Mouse (Mus musculus) hindbrain, embryonic 11.5 days (tissue): ENCODE data around the gene Ushbp1. TPM values are rescaled to one million over a fixed set of nuclear protein-coding genes. Genes with fewer than 3 reads are reported as not detected.
"Not testable (repeated sequence)": the region's sequence is repeated elsewhere in the genome, so short reads cannot be mapped to it uniquely, and the experiment has no call there.

Experiments
- ATAC-seq: fragments of 200-750 bp; cut with Nextera tagmentation; 2 replicates; pipeline ENCODE4 v1.8.0; 2017; ENCODE audit warnings: mild to moderate bottlenecking, moderate TSS enrichment, moderate library complexity; ENCODE audit not compliant: low FRiP score
- DNase-seq: peaks from one replicate; pipeline ENCODE4 v3.0.0-alpha.2; 2015; ENCODE audit warnings: low spot score
- H3K27ac ChIP-seq: fragments of 300-500 bp; sonication (generic); 2 replicates; pipeline ENCODE4 v1.5.1; 2014; ENCODE audit warnings: mild to moderate bottlenecking, low read depth, low read length
- H3K27me3 ChIP-seq: fragments of 300-500 bp; sonication (generic); 2 replicates; pipeline ENCODE4 v1.6.1; 2014; ENCODE audit warnings: mild to moderate bottlenecking, low read length, moderate library complexity, mixed read lengths; ENCODE audit not compliant: control insufficient read depth, insufficient read depth
- H3K36me3 ChIP-seq: fragments of 300-500 bp; sonication (generic); 2 replicates; pipeline ENCODE4 v1.6.1; 2014; ENCODE audit warnings: mild to moderate bottlenecking, low read length, moderate library complexity, mixed read lengths; ENCODE audit not compliant: control insufficient read depth, insufficient read depth
- H3K4me1 ChIP-seq: fragments of 300-500 bp; sonication (generic); replicated peaks from 2 replicates; pipeline ENCODE4 v1.6.1; 2014; ENCODE audit warnings: low read length, mixed read lengths; ENCODE audit not compliant: control insufficient read depth, insufficient read depth
- H3K4me2 ChIP-seq: fragments of 300-500 bp; sonication (generic); replicated peaks from 2 replicates; pipeline ENCODE4 v1.6.1; 2014; ENCODE audit warnings: mild to moderate bottlenecking, low read depth, low read length
- H3K4me3 ChIP-seq: fragments of 300-500 bp; sonication (generic); 2 replicates; pipeline ENCODE4 v1.5.1; 2014; ENCODE audit warnings: low read depth, low read length
- H3K9ac ChIP-seq: fragments of 300-500 bp; sonication (generic); 2 replicates; pipeline ENCODE4 v1.6.1; 2014; ENCODE audit warnings: low read depth, low read length
- H3K9me3 ChIP-seq: fragments of 300-500 bp; sonication (generic); 2 replicates; pipeline ENCODE4 v1.6.1; 2016; ENCODE audit warnings: low read length; ENCODE audit not compliant: control insufficient read depth
- WGBS: fragments of 180-500 bp; shearing (Covaris S2); extraction: QIAGEN DNeasy Blood & Tissue Kit; methylation state at CpG from one replicate; pipeline ENCODE4 v1.1.7; 2014; 5-methylcytosine and 5-hydroxymethylcytosine counted together
- polyA plus RNA-seq: library from polyadenylated mRNA; unstranded; fragments of >200 nt; fragmentation: Nextera tagmentation; extraction: Ambion mirVana; gene quantifications from 2 replicates; pipeline ENCODE4 v1.2.1, GENCODE M21; 2014

The Ushbp1 gene
- polyA plus RNA-seq = 2.9 and 3.6 TPM in 2 replicates

- Histone ChIP-seq H3K4me1 (peaks cover 4% of the 10 kb centered on the region), H3K4me2 (peak within 1 kb of the TSS; percentile 76), H3K9ac (peak within 1 kb of the TSS; percentile 27; the same call in 1 of the 2 replicates), H3K9me3 (no peaks in the 10 kb centered on the region), H3K27me3 (no peaks in the 10 kb centered on the region), H3K4me3 (peak within 1 kb of the TSS; percentile 76), H3K36me3 (0 out of 2 replicates have a peak, but pooled peaks cover 4% of the 10 kb centered on the region), H3K27ac (0 out of 2 replicates have a peak within 1 kb of the TSS, but pooled peaks have one; percentile 49)
- DNase-seq (no peak), ATAC-seq (no peak)
- 88% methylated on average over 9 of the region's 9 CpGs for WGBS
Observed at GRCm38 (mm10) chr8:71395629-71396028, at the start of gene Ushbp1. Gene Ushbp1 (minus strand): TSS chr8:71395802.

DNA sequence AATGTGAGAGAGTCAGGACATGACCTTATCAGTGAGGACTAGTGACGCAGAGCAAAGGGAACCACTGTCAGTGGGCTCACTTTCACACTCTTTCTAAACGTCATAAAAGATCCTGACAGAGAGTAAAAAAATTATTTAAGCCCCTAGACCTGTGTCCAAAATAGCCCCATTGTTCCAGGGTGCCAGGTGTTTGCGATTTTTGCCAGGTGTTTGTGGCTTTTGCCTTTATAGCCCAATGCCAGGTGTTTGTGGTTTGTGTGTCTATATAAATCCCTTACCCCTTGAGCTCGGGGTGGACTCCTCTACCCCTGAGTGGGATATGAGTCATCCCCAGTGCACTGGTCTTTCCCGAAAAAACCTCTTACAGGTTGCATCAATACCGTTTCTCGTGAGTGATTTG, 49.5 kb upstream of the Ushbp1 start:
- Histone ChIP-seq H3K27me3 (no peaks in the 10 kb centered on the region), H3K4me3 (no peak overlapping the region)
- 86% methylated on average over 7 of the region's 7 CpGs for WGBS

GRCm38 (mm10) chr8:71441404-71441803, 45.8 kb upstream of the Ushbp1 start:
- ATAC-seq (no peak), DNase-seq (peak; percentile 81)
- Histone ChIP-seq H3K27me3 (no peaks in the 10 kb centered on the region), H3K4me2 (no peak overlapping the region), H3K9ac (no peak overlapping the region), H3K36me3 (no peaks in the 10 kb centered on the region), H3K4me3 (no peak overlapping the region), H3K9me3 (no peaks in the 10 kb centered on the region), H3K27ac (no peak overlapping the region), H3K4me1 (no peaks in the 10 kb centered on the region)
- 2% methylated on average over 7 of the region's 7 CpGs for WGBS

More for the DNA sequence above, 49.5 kb upstream of the Ushbp1 start:
- DNase-seq (no peak), ATAC-seq (no peak)
- H3K9ac ChIP-seq = no peak overlapping the region
- H3K27ac ChIP-seq = no peak overlapping the region
- H3K36me3 ChIP-seq = no peaks in the 10 kb centered on the region
- H3K4me2 ChIP-seq = no peak overlapping the region
- no peaks in the 10 kb centered on the region for H3K9me3 ChIP-seq
- no peaks in the 10 kb centered on the region for H3K4me1 ChIP-seq

DNA sequence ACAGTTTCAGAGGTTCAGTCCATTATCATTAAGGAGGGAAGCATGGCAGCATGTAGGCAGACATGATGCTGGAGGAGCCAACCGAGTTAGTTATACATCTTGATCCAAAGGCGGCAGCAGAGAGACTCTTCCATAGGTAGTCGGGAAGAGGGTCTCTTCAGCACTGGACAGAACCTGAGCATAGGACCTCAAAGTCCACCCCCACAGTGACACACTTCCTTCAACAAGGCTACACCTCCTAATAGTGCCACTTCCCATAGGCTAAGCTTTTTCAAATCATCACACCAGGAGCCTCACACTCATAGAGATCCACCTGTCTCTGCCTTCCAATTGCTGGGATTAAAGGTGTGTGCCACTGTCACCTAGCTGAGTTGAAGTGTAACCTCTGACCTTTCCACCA, 41.4 kb upstream of the Ushbp1 start:
- Histone ChIP-seq H3K9me3 (no peaks in the 10 kb centered on the region), H3K27ac (no peak overlapping the region), H3K4me1 (no peaks in the 10 kb centered on the region), H3K36me3 (no peaks in the 10 kb centered on the region), H3K27me3 (no peaks in the 10 kb centered on the region), H3K4me3 (no peak overlapping the region), H3K9ac (no peak overlapping the region), H3K4me2 (no peak overlapping the region)
- 63% methylated on average over 3 of the region's 3 CpGs for WGBS
- ATAC-seq (no peak), DNase-seq (no peak)

GRCm38 (mm10) chr8:71432935-71433334, 37.3 kb upstream of the Ushbp1 start:
- H3K4me1 ChIP-seq, DNase-seq, H3K4me3 ChIP-seq, H3K4me2 ChIP-seq, H3K27me3 ChIP-seq, H3K36me3 ChIP-seq, H3K9ac ChIP-seq, H3K9me3 ChIP-seq, ATAC-seq, H3K27ac ChIP-seq: not testable (repeated sequence)
- 79% methylated on average over 1 of the region's 1 CpGs for WGBS

DNA sequence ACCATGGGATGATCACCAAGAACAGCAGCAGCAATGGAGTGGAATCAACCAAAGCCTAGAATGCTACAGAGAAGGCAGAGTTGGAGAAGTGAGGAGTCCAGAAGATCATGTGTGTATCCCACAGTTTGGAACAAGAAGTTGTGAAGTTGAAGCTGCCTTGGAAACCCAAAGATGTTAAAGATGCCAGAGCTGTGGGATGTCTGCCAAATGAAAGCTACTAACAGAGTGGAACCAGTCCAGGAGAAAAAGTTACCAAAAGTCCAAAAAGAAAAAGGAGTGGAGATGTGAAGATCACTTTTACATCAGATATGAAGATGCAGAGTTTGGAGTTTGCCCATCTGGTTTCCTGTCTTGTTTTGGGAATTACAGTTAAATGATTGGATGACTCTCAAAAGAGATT, 26.5 kb upstream of the Ushbp1 start:
- DNase-seq (no peak), ATAC-seq (no peak)
- no peaks in the 10 kb centered on the region for H3K36me3 ChIP-seq
- no peaks in the 10 kb centered on the region for H3K4me1 ChIP-seq
- no peak overlapping the region for H3K27ac ChIP-seq
- no peak overlapping the region for H3K9ac ChIP-seq
- no peak overlapping the region for H3K4me2 ChIP-seq
- no peaks in the 10 kb centered on the region for H3K27me3 ChIP-seq
- H3K4me3 ChIP-seq = no peak overlapping the region
- H3K9me3 ChIP-seq = no peaks in the 10 kb centered on the region

DNA sequence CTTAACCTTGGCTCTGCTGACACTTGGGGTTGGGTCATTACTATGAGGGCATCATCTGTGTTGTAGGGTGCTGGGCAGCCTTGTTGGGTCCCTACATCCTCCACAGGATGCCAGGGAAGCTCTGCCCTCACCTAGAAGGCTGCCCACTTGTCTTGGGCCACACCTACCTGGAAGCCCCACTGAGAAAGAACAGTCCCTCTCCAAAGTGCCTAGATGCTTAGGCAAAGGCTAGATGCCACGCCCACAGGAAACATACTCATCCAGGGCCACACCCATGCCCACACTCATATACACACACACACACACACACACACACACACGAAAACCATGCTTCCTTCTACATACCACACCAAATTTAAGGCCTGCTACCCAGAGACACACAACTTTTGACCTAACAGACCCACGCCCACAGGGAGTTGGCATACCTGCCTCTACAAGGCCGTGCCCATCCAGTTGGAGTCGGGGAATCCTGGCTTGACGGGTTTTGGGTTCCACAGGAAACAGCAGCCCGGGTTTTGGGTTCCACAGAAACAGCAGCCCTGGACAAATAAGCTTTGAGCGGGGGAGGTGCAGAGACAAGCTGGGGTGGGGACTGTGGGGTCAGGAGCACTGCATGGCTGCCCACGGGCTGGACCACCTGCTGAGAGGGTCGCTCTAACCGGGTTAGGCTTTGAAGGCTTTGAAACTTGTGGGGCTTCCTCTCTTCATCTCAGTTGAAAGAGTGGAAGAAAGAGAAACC, 16.1 kb upstream of the Ushbp1 start:
- Histone ChIP-seq H3K4me2 (no peak overlapping the region), H3K4me1 (0 out of 2 replicates have a peak, but pooled peaks cover 2% of the 10 kb centered on the region), H3K27ac (no peak overlapping the region), H3K9ac (no peak overlapping the region), H3K27me3 (no peaks in the 10 kb centered on the region), H3K36me3 (0 out of 2 replicates have a peak, but pooled peaks cover 3% of the 10 kb centered on the region), H3K4me3 (no peak overlapping the region), H3K9me3 (no peaks in the 10 kb centered on the region)
- DNase-seq (no peak), ATAC-seq (no peak)
- 43% methylated on average over 11 of the region's 11 CpGs for WGBS

- Histone ChIP-seq H3K9me3 (no peaks in the 10 kb centered on the region), H3K9ac (no peak overlapping the region), H3K27me3 (no peaks in the 10 kb centered on the region), H3K4me2 (no peak overlapping the region), H3K4me3 (no peak overlapping the region), H3K36me3 (0 out of 2 replicates have a peak, but pooled peaks cover 3% of the 10 kb centered on the region), H3K4me1 (0 out of 2 replicates have a peak, but pooled peaks cover 7% of the 10 kb centered on the region), H3K27ac (no peak overlapping the region)
- ATAC-seq (no peak), DNase-seq (no peak)
- 96% methylated on average over 4 of the region's 4 CpGs for WGBS
Observed at GRCm38 (mm10) chr8:71408231-71408630, 12.6 kb upstream of the Ushbp1 start.

- Histone ChIP-seq H3K27ac (no peak overlapping the region), H3K9ac (no peak overlapping the region), H3K27me3 (no peaks in the 10 kb centered on the region), H3K4me1 (0 out of 2 replicates have a peak, but pooled peaks cover 7% of the 10 kb centered on the region), H3K4me2 (no peak overlapping the region), H3K4me3 (no peak overlapping the region), H3K9me3 (no peaks in the 10 kb centered on the region), H3K36me3 (0 out of 2 replicates have a peak, but pooled peaks cover 3% of the 10 kb centered on the region)
- ATAC-seq (no peak), DNase-seq (no peak)
- 92% methylated on average over 14 of the region's 14 CpGs for WGBS
Observed at GRCm38 (mm10) chr8:71407441-71407840, 11.8 kb upstream of the Ushbp1 start.
